Mouse (Mus musculus) 3134 (cell line): ENCODE results near the gene Wipf2.

ENCODE experiments used
- DNase-seq: peaks from one replicate; pipeline ENCODE4 v3.0.0-alpha.2; 2011; ENCODE audit warnings: low spot score; ENCODE audit not compliant: insufficient read length; ENCODE audit errors: extremely low read depth

The Wipf2 gene

GRCm38 (mm10) chr11:98941826-98942550, 78.5 kb downstream of the Wipf2 start:
- peak; percentile 91 for DNase-seq

GRCm38 (mm10) chr11:98942555-98942922, 79.1 kb downstream of the Wipf2 start:
- DNase-seq = no peak

GRCm38 (mm10) chr11:98942923-98943641, 79.6 kb downstream of the Wipf2 start:
- peak; percentile 86 for DNase-seq

- peak; percentile 56 for DNase-seq
Measured at GRCm38 (mm10) chr11:98943741-98944461, 80.5 kb downstream of the Wipf2 start.

- DNase-seq = no peak
Measured at GRCm38 (mm10) chr11:98944897-98945604, 81.6 kb downstream of the Wipf2 start.

GRCm38 (mm10) chr11:98945605-98945977, 82.2 kb downstream of the Wipf2 start:
- DNase-seq = no peak

- DNase-seq = no peak
Measured at GRCm38 (mm10) chr11:98947969-98948569, 84.6 kb downstream of the Wipf2 start.

- DNase-seq = no peak
Measured at GRCm38 (mm10) chr11:98949242-98949957, 86.0 kb downstream of the Wipf2 start.

- DNase-seq = no peak
Measured at GRCm38 (mm10) chr11:98949958-98950460, 86.6 kb downstream of the Wipf2 start.

- DNase-seq = no peak
Measured at GRCm38 (mm10) chr11:98950484-98950883, 87.0 kb downstream of the Wipf2 start.

- peak; percentile 97 for DNase-seq
Measured at GRCm38 (mm10) chr11:98951026-98951906, 87.8 kb downstream of the Wipf2 start.

GRCm38 (mm10) chr11:98952111-98952510, 88.7 kb downstream of the Wipf2 start:
- no peak for DNase-seq

- DNase-seq = no peak
Measured at GRCm38 (mm10) chr11:98952736-98953135, 89.3 kb downstream of the Wipf2 start.

- no peak for DNase-seq
Measured at GRCm38 (mm10) chr11:98953361-98953760, 89.9 kb downstream of the Wipf2 start.

GRCm38 (mm10) chr11:98953835-98954320, 90.4 kb downstream of the Wipf2 start:
- DNase-seq = no peak

- no peak for DNase-seq
Measured at GRCm38 (mm10) chr11:98954373-98954772, 90.9 kb downstream of the Wipf2 start.
